Mouse (Mus musculus) embryonic fibroblast, embryonic 13.5 days (primary cell): ENCODE measurements around the gene Rabepk.

Experiments
- CTCF ChIP-seq: IDR thresholded peaks from 2 replicates; pipeline ENCODE4 v1.5.1; 2011; ENCODE audit warnings: mild to moderate bottlenecking, control low read depth, low read length, moderate library complexity, borderline replicate concordance; ENCODE audit not compliant: insufficient read depth
- POLR2A ChIP-seq: IDR thresholded peaks from 2 replicates; pipeline ENCODE4 v1.6.1; 2011; ENCODE audit warnings: low read depth, mild to moderate bottlenecking, control low read depth, low read length, moderate library complexity

DNA sequence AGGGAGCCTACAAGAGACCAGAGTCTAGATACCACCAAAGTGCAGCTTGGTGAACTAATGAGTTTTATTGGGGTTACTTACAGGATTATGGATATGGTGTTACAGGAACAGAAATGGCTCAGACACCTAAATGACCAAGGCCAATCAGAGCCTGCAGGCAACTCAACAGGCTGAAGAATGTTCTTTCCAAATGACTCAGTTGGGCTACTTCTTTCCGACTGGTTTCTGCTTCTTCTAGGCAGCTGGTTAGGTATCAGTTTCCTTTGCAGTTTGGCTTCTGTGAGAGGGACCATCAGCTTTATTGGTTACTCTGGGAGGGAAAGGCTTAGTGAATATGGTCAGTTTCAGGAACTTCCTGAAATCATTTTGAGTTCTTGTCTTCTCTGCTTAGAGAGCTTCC, 48.0 kb upstream of the Rabepk start:
- TF ChIP-seq POLR2A (no peak), CTCF (no peak)
